Comparison of ENCODE assay signal across 8 mouse cellular contexts in the genomic region with DNA sequence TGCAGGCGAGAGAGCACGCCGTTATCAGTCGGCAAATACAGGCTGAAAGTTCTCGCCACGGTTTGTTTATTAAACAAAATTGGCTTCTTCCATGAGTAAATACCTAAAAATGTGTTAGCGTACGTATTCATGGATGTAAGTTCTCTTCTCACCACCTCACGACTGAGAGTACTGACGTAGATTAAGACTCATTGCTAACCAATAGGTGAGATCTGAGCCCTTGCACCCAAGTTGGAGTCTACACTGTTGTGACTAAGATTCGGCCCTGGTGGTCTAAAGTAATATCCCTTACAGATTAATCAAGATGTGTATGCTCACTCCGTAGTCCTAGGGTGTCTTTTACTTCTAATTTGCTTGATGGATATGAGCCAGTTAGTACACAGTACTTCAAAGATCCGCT. TPM values are rescaled to one million over a fixed set of nuclear protein-coding genes. Genes with fewer than 3 reads are reported as not detected.
DNase-seq lines count a peak whose midpoint lies in the region; ATAC-seq lines count a peak whose summit lies in the region.

No protein-coding gene starts in this region.

- H3K27ac ChIP-seq in heart, embryonic 12.5 days (ENCODE audit: poor library complexity, severe bottlenecking), result peak overlapping the region; percentile 100
- H3K27ac ChIP-seq in hindbrain, embryonic 16.5 days (ENCODE audit: low read depth, low read length), result peak overlapping the region; percentile 100
- H3K27ac ChIP-seq in midbrain, embryonic 11.5 days (ENCODE audit: low read depth, low read length), result peak overlapping the region; percentile 98; the same call in 1 of the 2 replicates

- no peaks in the 10 kb centered on the region for H3K27me3 ChIP-seq in heart, embryonic 12.5 days (replicated peaks)
- H3K27me3 ChIP-seq in hindbrain, embryonic 16.5 days (replicated peaks; ENCODE audit: control insufficient read depth, insufficient read depth, low read length), result no peaks in the 10 kb centered on the region
- no peaks in the 10 kb centered on the region for H3K27me3 ChIP-seq in midbrain, embryonic 11.5 days (ENCODE audit: control insufficient read depth, insufficient read depth, low read length)

- no peak for ATAC-seq in heart, embryonic 12.5 days (ENCODE audit: insufficient number of reproducible peaks, low FRiP score)
- peak; percentile 40 for ATAC-seq in CD4-positive, CD25-positive, alpha-beta regulatory T cell, adult 4 months
- no peak for ATAC-seq in hindbrain, embryonic 16.5 days
- ATAC-seq in midbrain, embryonic 11.5 days (ENCODE audit: low FRiP score), result no peak

- DNase-seq in heart, postnatal 4 days, result no peak
- DNase-seq in embryo, embryonic 9.5 days (ENCODE audit: extremely low spot score), result peak; percentile 31
- peak; percentile 86 for DNase-seq in midbrain, embryonic 11.5 days (ENCODE audit: low spot score, missing footprints)
- no peak for DNase-seq in urinary bladder, adult 2 months (ENCODE audit: low spot score)
- DNase-seq in adrenal gland, postnatal 14 days, result no peak

- WGBS in heart, embryonic 12.5 days, result 11% methylated on average over 13 of the region's 13 CpGs
- WGBS in hindbrain, embryonic 16.5 days, result 12% methylated on average over 13 of the region's 13 CpGs
- 21% methylated on average over 13 of the region's 13 CpGs for WGBS in midbrain, embryonic 11.5 days

- H3K4me3 ChIP-seq in heart, embryonic 12.5 days, result peak overlapping the region; percentile 70
- peak overlapping the region; percentile 84 for H3K4me3 ChIP-seq in hindbrain, embryonic 16.5 days (ENCODE audit: low read length)
- H3K4me3 ChIP-seq in midbrain, embryonic 11.5 days (ENCODE audit: low read depth, low read length), result peak overlapping the region; percentile 68

- H3K9ac ChIP-seq in heart, embryonic 12.5 days, result peak overlapping the region; percentile 93
- H3K9ac ChIP-seq in hindbrain, embryonic 16.5 days (ENCODE audit: low read depth, low read length), result peak overlapping the region; percentile 98
- H3K9ac ChIP-seq in midbrain, embryonic 11.5 days (ENCODE audit: low read length), result peak overlapping the region; percentile 76

- H3K36me3 ChIP-seq in heart, embryonic 12.5 days, result peaks cover 10% of the 10 kb centered on the region
- H3K36me3 ChIP-seq in hindbrain, embryonic 16.5 days (ENCODE audit: control insufficient read depth, insufficient read depth, low read length), result peaks cover 3% of the 10 kb centered on the region
- H3K36me3 ChIP-seq in midbrain, embryonic 11.5 days (ENCODE audit: control insufficient read depth, insufficient read depth, low read length), result no peaks in the 10 kb centered on the region

- peak overlapping the region; percentile 81 for H3K4me2 ChIP-seq in heart, embryonic 12.5 days
- H3K4me2 ChIP-seq in hindbrain, embryonic 16.5 days (ENCODE audit: low read length), result peak overlapping the region; percentile 70
- H3K4me2 ChIP-seq in midbrain, embryonic 11.5 days, result peak overlapping the region; percentile 54

- H3K9me3 ChIP-seq in heart, embryonic 12.5 days (replicated peaks), result no peaks in the 10 kb centered on the region
- H3K9me3 ChIP-seq in hindbrain, embryonic 16.5 days (ENCODE audit: control insufficient read depth, low read length), result no peaks in the 10 kb centered on the region
- H3K9me3 ChIP-seq in midbrain, embryonic 11.5 days (ENCODE audit: control insufficient read depth, low read length), result no peaks in the 10 kb centered on the region

- H3K4me1 ChIP-seq in heart, embryonic 12.5 days (replicated peaks), result peaks cover 5% of the 10 kb centered on the region
- peaks cover 5% of the 10 kb centered on the region for H3K4me1 ChIP-seq in hindbrain, embryonic 16.5 days (ENCODE audit: control insufficient read depth, insufficient read depth, low read depth, low read length)
- no peaks in the 10 kb centered on the region for H3K4me1 ChIP-seq in midbrain, embryonic 11.5 days (ENCODE audit: control insufficient read depth, insufficient read depth, low read length)

RNA-seq across cellular contexts. Expression of gene Rnpc3, which starts 0.6 kb away (rescaled TPM):
- polyA plus RNA-seq in heart, embryonic 12.5 days (2016; fragmentation: Nextera tagmentation; extraction: Ambion mirVana), result 28.7 and 29.2 TPM in 2 replicates
- total RNA-seq in heart, postnatal 4 days (2021), result 10 to 100 TPM; 17.1 to 19.2 TPM
- 10 to 100 TPM; 30.4 to 34.4 TPM for polyA plus RNA-seq in CD4-positive, CD25-positive, alpha-beta regulatory T cell, adult 4 months (2017; shearing (Covaris generic))
- 44.7 and 46.6 TPM in 2 replicates for polyA plus RNA-seq in hindbrain, embryonic 16.5 days (2015; fragmentation: Nextera tagmentation; extraction: Ambion mirVana)
- 60.0 and 66.7 TPM in 2 replicates for polyA plus RNA-seq in midbrain, embryonic 11.5 days (2014; fragmentation: Nextera tagmentation; extraction: Ambion mirVana)
- polyA plus RNA-seq in urinary bladder, adult 2 months (2012; rRNA removed), result 20.8 and 32.1 TPM in 2 replicates
- 22.9 and 26.1 TPM in 2 replicates for total RNA-seq in adrenal gland, postnatal 14 days (2021)

RNA-seq across cellular contexts. Expression of gene Amy1, which starts 24.1 kb away (rescaled TPM):
- polyA plus RNA-seq in heart, embryonic 12.5 days (2016; fragmentation: Nextera tagmentation; extraction: Ambion mirVana), result 0.82 and 0.87 TPM in 2 replicates
- under 1 TPM; 0.59 to 0.69 TPM for total RNA-seq in heart, postnatal 4 days (2021)
- polyA plus RNA-seq in CD4-positive, CD25-positive, alpha-beta regulatory T cell, adult 4 months (2017; shearing (Covaris generic)), result 1 to 10 TPM; 1.0 to 1.8 TPM
- polyA plus RNA-seq in hindbrain, embryonic 16.5 days (2015; fragmentation: Nextera tagmentation; extraction: Ambion mirVana), result 16.1 and 20.4 TPM in 2 replicates
- polyA plus RNA-seq in midbrain, embryonic 11.5 days (2014; fragmentation: Nextera tagmentation; extraction: Ambion mirVana), result 2.6 and 4.0 TPM in 2 replicates
- 10.7 and 18.4 TPM in 2 replicates for polyA plus RNA-seq in urinary bladder, adult 2 months (2012; rRNA removed)
- 47.7 and 82.7 TPM in 2 replicates for total RNA-seq in adrenal gland, postnatal 14 days (2021)

Comparison
In these comparisons a context has a peak if more than half of its experiments do, and no peak if none do; other contexts are left out.
1. DNase-seq: peak in embryo, embryonic 9.5 days (single experiment) and midbrain, embryonic 11.5 days (single experiment); none in heart, postnatal 4 days (single experiment), urinary bladder, adult 2 months (single experiment) and adrenal gland, postnatal 14 days (single experiment).
2. Peak in every context shown above with its lines, with median percentiles within 50 percentile points of each other: H3K27ac ChIP-seq, H3K4me2 ChIP-seq, H3K4me3 ChIP-seq and H3K9ac ChIP-seq.